Mouse (Mus musculus): Measurements from ENCODE around the gene Rhob. TPM values are rescaled to one million over a fixed set of nuclear protein-coding genes. Genes with fewer than 3 reads are reported as not detected.

The Rhob gene
- polyA plus RNA-seq, 1 experiment from 2014 or later, result 43.6 TPM

- no peaks in the 10 kb centered on the region for H3K9me3 ChIP-seq (ENCODE audit: control insufficient read depth, low read length)
- H3K4me2 ChIP-seq (replicated peaks; ENCODE audit: low read depth, low read length), result no peak overlapping the region
- H3K9ac ChIP-seq (ENCODE audit: low read depth, low read length), result no peak overlapping the region
- no peak overlapping the region for H3K27ac ChIP-seq (ENCODE audit: low read depth, low read length)
- H3K4me1 ChIP-seq (ENCODE audit: control insufficient read depth, insufficient read depth, low read length), result no peaks in the 10 kb centered on the region
- 63% methylated on average over 1 of the region's 1 CpGs for WGBS
- no peak overlapping the region for H3K4me3 ChIP-seq (ENCODE audit: low read length)
- ATAC-seq (ENCODE audit: low FRiP score, low TSS enrichment), result no peak
- H3K27me3 ChIP-seq (ENCODE audit: control insufficient read depth, insufficient read depth, low read length), result no peaks in the 10 kb centered on the region
- H3K36me3 ChIP-seq (ENCODE audit: control insufficient read depth, insufficient read depth, low read length), result no peaks in the 10 kb centered on the region
Measured at GRCm38 (mm10) chr12:8534915-8535314, 35.1 kb upstream of the Rhob start.

GRCm38 (mm10) chr12:8527770-8528169 lies 28.0 kb upstream of the Rhob start:
- ATAC-seq (ENCODE audit: low FRiP score, low TSS enrichment), result no peak
- Histone ChIP-seq H3K9me3 (ENCODE audit: control insufficient read depth, low read length) (no peaks in the 10 kb centered on the region), H3K27me3 (ENCODE audit: control insufficient read depth, insufficient read depth, low read length) (no peaks in the 10 kb centered on the region), H3K27ac (ENCODE audit: low read depth, low read length) (no peak overlapping the region), H3K4me2 (replicated peaks; ENCODE audit: low read depth, low read length) (no peak overlapping the region), H3K36me3 (ENCODE audit: control insufficient read depth, insufficient read depth, low read length) (no peaks in the 10 kb centered on the region), H3K4me1 (ENCODE audit: control insufficient read depth, insufficient read depth, low read length) (no peaks in the 10 kb centered on the region), H3K4me3 (ENCODE audit: low read length) (no peak overlapping the region), H3K9ac (ENCODE audit: low read depth, low read length) (no peak overlapping the region)
- 80% methylated on average over 5 of the region's 5 CpGs for WGBS

DNA sequence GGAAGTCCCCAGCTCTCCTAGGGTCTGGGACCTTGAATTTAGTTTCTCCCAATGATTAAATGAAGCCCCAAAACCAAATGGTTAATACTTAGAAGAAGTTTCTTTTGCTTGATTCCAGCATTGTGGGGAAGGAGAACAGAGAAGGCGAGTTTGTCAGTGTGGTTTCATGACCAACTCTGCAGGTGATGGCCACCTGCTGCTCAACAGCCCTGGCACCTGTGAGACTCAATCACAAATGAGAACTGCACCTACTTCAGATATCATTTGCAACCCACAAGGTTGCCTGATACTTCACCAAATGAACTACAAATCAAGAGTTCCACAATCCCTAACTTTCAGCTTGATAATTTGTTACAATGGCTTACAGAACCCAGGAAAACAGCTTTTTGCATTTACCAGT lies 27.4 kb upstream of the Rhob start:
- Histone ChIP-seq H3K36me3 (ENCODE audit: control insufficient read depth, insufficient read depth, low read length) (no peaks in the 10 kb centered on the region), H3K4me1 (ENCODE audit: control insufficient read depth, insufficient read depth, low read length) (no peaks in the 10 kb centered on the region), H3K27me3 (ENCODE audit: control insufficient read depth, insufficient read depth, low read length) (no peaks in the 10 kb centered on the region), H3K4me2 (replicated peaks; ENCODE audit: low read depth, low read length) (no peak overlapping the region), H3K9ac (ENCODE audit: low read depth, low read length) (no peak overlapping the region), H3K9me3 (ENCODE audit: control insufficient read depth, low read length) (no peaks in the 10 kb centered on the region), H3K4me3 (ENCODE audit: low read length) (no peak overlapping the region), H3K27ac (ENCODE audit: low read depth, low read length) (no peak overlapping the region)
- ATAC-seq (ENCODE audit: low FRiP score, low TSS enrichment), result no peak
- 83% methylated on average over 1 of the region's 1 CpGs for WGBS

DNA sequence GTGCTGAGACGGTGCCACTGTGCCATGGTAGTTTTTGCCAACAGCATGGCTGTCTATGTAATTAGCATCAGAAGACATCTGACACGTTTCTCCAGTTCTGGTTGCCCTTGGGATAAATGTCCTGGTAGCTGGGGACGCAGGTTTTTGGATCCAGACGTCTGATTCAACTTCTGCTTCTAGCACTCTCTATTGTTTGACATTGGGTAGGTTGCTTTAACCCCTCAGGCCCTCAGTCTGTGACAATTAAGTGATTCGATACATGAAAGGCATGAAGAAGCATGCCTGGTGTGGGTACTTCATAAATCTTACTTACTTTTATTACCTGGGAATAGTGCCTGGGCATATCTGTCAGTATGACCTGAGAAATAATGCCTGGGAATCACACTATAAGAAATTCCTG lies 24.3 kb upstream of the Rhob start:
- H3K4me1 ChIP-seq (ENCODE audit: control insufficient read depth, insufficient read depth, low read length), result peaks cover 7% of the 10 kb centered on the region; the same call in 1 of the 2 replicates
- no peak overlapping the region for H3K4me2 ChIP-seq (replicated peaks; ENCODE audit: low read depth, low read length)
- H3K4me3 ChIP-seq (ENCODE audit: low read length), result no peak overlapping the region
- no peak overlapping the region for H3K9ac ChIP-seq (ENCODE audit: low read depth, low read length)
- no peak overlapping the region for H3K27ac ChIP-seq (ENCODE audit: low read depth, low read length)
- 50% methylated on average over 5 of the region's 5 CpGs for WGBS
- no peaks in the 10 kb centered on the region for H3K27me3 ChIP-seq (ENCODE audit: control insufficient read depth, insufficient read depth, low read length)
- no peaks in the 10 kb centered on the region for H3K36me3 ChIP-seq (ENCODE audit: control insufficient read depth, insufficient read depth, low read length)
- H3K9me3 ChIP-seq (ENCODE audit: control insufficient read depth, low read length), result no peaks in the 10 kb centered on the region
- no peak for ATAC-seq (ENCODE audit: low FRiP score, low TSS enrichment)

DNA sequence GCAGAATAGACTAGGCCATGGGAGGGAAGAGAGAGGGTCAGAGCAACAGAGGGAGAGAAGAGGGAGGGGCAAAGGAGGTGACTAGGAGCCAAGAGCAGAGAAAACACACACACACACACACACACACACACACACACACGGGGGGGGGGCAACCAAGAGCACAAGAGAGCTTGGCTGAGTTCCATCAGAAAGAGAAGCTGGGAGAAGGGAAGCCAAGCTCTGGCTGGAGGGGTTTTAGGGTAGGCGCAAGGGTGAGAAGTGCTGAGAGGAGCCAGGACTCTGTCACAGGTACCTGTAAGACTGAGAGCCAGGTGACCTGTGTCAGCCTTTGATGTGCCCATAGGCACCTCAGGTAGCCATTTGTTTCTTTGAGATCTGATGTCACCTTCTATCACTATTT lies 22.9 kb upstream of the Rhob start:
- Histone ChIP-seq H3K4me3 (ENCODE audit: low read length) (no peak overlapping the region), H3K4me2 (replicated peaks; ENCODE audit: low read depth, low read length) (no peak overlapping the region), H3K4me1 (ENCODE audit: control insufficient read depth, insufficient read depth, low read length) (peaks cover 7% of the 10 kb centered on the region; the same call in 1 of the 2 replicates), H3K27ac (ENCODE audit: low read depth, low read length) (no peak overlapping the region), H3K27me3 (ENCODE audit: control insufficient read depth, insufficient read depth, low read length) (no peaks in the 10 kb centered on the region), H3K36me3 (ENCODE audit: control insufficient read depth, insufficient read depth, low read length) (no peaks in the 10 kb centered on the region), H3K9me3 (ENCODE audit: control insufficient read depth, low read length) (no peaks in the 10 kb centered on the region), H3K9ac (ENCODE audit: low read depth, low read length) (no peak overlapping the region)
- WGBS, result 55% methylated on average over 2 of the region's 2 CpGs
- ATAC-seq (ENCODE audit: low FRiP score, low TSS enrichment), result no peak

DNA sequence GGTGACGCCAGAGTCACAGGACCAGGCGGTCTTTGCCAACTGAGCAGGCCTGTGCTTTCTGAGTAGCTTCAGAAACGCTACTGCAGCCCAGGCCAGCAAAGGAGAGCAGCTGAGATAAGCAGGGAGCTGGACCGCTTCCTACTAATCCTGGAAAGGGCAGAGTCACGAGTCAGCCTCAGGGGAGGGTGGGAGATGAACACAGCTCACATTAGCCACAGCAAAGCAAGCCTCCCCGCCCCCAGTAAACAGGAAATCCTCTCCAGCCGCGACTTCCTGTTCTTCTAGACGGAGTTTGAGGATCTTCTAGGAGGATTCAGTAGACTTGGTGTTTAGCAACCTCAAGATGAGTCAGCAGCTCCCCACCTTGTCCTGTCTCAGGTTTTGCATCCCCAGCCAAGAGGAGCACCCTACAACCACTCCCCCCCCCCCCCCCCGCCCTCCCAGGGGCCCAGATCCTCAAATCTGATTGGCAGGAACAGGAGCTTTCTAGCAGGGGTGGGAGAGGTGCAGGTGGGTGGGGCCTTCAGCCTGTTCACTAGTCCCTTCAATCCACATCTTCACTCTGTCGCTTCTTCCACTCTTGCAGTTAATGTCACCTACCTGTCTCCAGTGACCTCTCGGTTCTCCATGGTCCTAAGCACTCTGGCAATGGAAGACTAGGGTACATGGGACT lies 21.7 kb upstream of the Rhob start:
- H3K4me1 ChIP-seq (ENCODE audit: control insufficient read depth, insufficient read depth, low read length), result peaks cover 7% of the 10 kb centered on the region; the same call in 1 of the 2 replicates
- no peak overlapping the region for H3K4me2 ChIP-seq (replicated peaks; ENCODE audit: low read depth, low read length)
- 0 out of 2 replicates have a peak, but pooled peaks have one; percentile 32 for ATAC-seq (ENCODE audit: low FRiP score, low TSS enrichment)
- no peaks in the 10 kb centered on the region for H3K27me3 ChIP-seq (ENCODE audit: control insufficient read depth, insufficient read depth, low read length)
- 48% methylated on average over 12 of the region's 12 CpGs for WGBS
- H3K4me3 ChIP-seq (ENCODE audit: low read length), result no peak overlapping the region
- H3K36me3 ChIP-seq (ENCODE audit: control insufficient read depth, insufficient read depth, low read length), result no peaks in the 10 kb centered on the region
- no peak overlapping the region for H3K9ac ChIP-seq (ENCODE audit: low read depth, low read length)
- H3K27ac ChIP-seq (ENCODE audit: low read depth, low read length), result no peak overlapping the region
- H3K9me3 ChIP-seq (ENCODE audit: control insufficient read depth, low read length), result no peaks in the 10 kb centered on the region

DNA sequence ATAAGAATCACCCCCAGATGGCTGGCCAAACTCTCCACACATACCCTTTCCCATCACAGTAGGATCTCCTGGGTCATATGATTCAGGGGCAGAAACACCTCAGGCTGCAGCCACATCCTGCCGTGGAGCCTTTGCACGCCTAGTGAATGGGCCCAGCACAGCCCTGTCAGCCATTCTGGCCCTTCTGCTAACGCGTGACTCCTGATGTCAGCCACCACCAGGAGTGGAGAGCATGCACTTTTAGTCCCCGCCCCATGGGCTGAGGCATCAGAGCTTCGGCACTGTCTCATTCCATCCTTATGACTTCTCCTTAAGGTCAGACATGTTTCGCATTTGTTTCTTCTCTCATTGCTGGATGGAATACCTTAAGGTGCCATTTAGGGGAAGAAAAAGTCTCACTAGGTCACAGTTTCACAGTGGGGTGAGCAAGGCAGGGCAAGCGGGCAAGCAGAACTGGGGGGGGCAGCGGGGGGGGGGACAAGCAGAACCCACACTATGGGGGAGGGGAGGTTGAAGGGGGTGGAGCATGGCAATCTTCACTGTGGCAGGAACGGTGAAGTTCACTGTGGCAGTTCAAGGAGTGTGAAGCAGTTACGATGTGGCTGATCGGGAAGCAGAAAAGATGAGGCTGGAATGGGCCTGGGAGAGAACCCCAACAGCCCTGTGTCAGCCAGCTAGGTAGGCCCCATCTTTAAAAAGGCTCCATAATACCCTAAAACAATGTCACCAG lies 19.8 kb upstream of the Rhob start:
- no peaks in the 10 kb centered on the region for H3K9me3 ChIP-seq (ENCODE audit: control insufficient read depth, low read length)
- no peaks in the 10 kb centered on the region for H3K27me3 ChIP-seq (ENCODE audit: control insufficient read depth, insufficient read depth, low read length)
- WGBS, result 50% methylated on average over 12 of the region's 12 CpGs
- no peak overlapping the region for H3K27ac ChIP-seq (ENCODE audit: low read depth, low read length)
- H3K36me3 ChIP-seq (ENCODE audit: control insufficient read depth, insufficient read depth, low read length), result no peaks in the 10 kb centered on the region
- no peak; the same call in 1 of the 2 replicates for ATAC-seq (ENCODE audit: low FRiP score, low TSS enrichment)
- H3K4me2 ChIP-seq (replicated peaks; ENCODE audit: low read depth, low read length), result no peak overlapping the region
- H3K4me3 ChIP-seq (ENCODE audit: low read length), result no peak overlapping the region
- H3K4me1 ChIP-seq (ENCODE audit: control insufficient read depth, insufficient read depth, low read length), result peaks cover 7% of the 10 kb centered on the region; the same call in 1 of the 2 replicates
- H3K9ac ChIP-seq (ENCODE audit: low read depth, low read length), result no peak overlapping the region

DNA sequence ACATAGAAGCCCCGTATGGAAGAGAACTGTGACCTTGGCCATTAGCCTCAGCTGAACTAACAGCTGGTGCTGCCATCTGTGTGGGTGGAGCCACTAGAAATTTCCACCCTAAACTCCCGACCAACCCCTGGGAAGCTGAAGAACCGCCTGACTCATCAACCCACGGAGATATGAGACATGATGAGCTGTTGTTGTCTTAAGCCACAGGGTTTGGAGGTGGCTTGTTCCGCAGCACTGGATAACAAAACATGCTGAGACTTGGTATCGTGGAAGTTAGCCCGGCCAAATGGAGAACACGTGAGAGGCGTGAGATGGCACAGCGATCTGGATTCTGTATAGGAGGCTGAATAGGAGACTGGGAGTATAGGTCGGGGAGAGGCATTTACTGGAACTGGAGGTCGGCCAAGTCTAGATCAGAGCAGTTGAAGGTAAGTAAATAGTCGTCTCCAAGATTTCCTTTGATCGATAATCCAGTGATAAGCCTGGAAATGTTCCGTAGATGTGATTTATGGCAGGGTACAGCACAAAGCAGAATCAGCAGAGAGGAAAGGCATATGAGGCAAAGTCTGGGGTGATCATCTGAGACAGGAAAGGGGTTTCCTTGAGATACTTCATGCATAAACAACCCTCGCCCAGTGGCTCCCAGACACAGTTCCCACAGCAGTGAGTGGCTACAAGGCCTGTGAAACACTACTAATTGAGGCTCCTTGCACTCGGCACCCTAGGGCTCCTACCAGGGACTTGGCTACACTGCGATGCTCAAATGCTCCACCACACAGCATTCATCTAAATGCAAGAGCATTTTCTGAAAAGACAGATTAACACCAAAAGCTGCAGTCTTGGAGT lies 11.5 kb upstream of the Rhob start:
- Histone ChIP-seq H3K27me3 (ENCODE audit: control insufficient read depth, insufficient read depth, low read length) (no peaks in the 10 kb centered on the region), H3K4me3 (ENCODE audit: low read length) (no peak overlapping the region), H3K4me2 (replicated peaks; ENCODE audit: low read depth, low read length) (0 out of 2 replicates have a peak overlapping the region, but pooled peaks have one; percentile 2), H3K4me1 (ENCODE audit: control insufficient read depth, insufficient read depth, low read length) (no peaks in the 10 kb centered on the region), H3K27ac (ENCODE audit: low read depth, low read length) (no peak overlapping the region), H3K9ac (ENCODE audit: low read depth, low read length) (no peak overlapping the region), H3K9me3 (ENCODE audit: control insufficient read depth, low read length) (no peaks in the 10 kb centered on the region), H3K36me3 (ENCODE audit: control insufficient read depth, insufficient read depth, low read length) (no peaks in the 10 kb centered on the region)
- ATAC-seq (ENCODE audit: low FRiP score, low TSS enrichment), result peak; percentile 69
- WGBS, result 42% methylated on average over 18 of the region's 18 CpGs

All from kidney, embryonic 14.5 days (tissue).